Mouse (Mus musculus): Measurements from ENCODE around the gene Pde7b.
A peak's percentile ranks its signal among the peaks of the same experiment; 100 is the strongest.

Gene Pde7b

GRCm38 (mm10) chr10:20722651-20723520, 2.0 kb downstream of the Pde7b start:
- peak; percentile 34 for DNase-seq (ENCODE audit: low spot score)

GRCm38 (mm10) chr10:20719201-20719600, 5.7 kb downstream of the Pde7b start:
- DNase-seq (ENCODE audit: low spot score) = no peak

- peak; percentile 51 for DNase-seq (ENCODE audit: low spot score)
These were observed 24.2 kb downstream of the Pde7b start for GRCm38 (mm10) chr10:20700633-20701032.

GRCm38 (mm10) chr10:20699874-20700273, 25.0 kb downstream of the Pde7b start:
- no peak for DNase-seq (ENCODE audit: low spot score)

GRCm38 (mm10) chr10:20695637-20696036, 29.2 kb downstream of the Pde7b start:
- DNase-seq (ENCODE audit: low spot score) = no peak

GRCm38 (mm10) chr10:20690002-20690401, 34.9 kb downstream of the Pde7b start:
- no peak for DNase-seq (ENCODE audit: low spot score)

- DNase-seq (ENCODE audit: low spot score) = no peak
These were observed 40.7 kb downstream of the Pde7b start for GRCm38 (mm10) chr10:20684151-20684550.

DNA sequence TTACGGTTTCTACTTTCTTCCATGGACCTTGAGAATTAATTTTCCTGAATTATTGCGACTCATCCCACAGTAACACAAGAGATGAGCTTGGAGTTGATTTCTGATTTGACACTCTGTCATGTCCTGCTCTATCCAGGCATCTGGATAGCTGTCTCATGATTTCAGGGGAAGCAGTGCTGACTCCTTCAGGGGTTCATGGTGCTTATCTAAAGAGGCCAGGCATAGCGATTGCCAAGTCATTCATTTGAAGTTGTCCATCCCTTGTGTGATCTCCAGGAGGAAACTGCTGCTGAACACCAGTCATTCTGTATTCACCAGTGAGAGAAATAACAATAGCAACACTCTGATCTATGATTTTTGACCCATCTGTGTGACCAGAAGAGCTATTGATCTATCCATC, 43.9 kb downstream of the Pde7b start:
- no peak for DNase-seq (ENCODE audit: low spot score)

DNA sequence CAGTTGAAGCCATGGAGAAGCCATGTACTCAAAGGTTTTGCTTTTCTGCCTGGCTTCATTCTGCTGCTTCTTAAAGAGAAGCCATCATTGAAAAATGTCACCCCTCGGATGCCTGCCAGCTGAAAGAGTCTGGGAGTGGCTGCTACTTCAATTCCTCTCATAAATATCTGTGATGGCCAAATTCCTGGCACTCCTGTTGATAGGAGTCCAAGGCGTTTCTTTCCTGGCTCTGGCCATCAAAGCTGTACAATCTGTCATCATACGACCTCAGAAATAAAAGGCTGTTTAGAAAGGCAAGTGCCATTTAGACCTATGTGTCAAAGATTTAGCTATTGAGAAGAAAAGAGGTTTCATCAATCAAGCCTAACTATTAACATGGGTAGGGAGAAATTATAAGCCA, 49.6 kb downstream of the Pde7b start:
- DNase-seq (ENCODE audit: low spot score) = no peak

- DNase-seq (ENCODE audit: low spot score) = no peak
These were observed 51.1 kb downstream of the Pde7b start for GRCm38 (mm10) chr10:20673798-20674197.

GRCm38 (mm10) chr10:20672591-20672990, 52.3 kb downstream of the Pde7b start:
- no peak for DNase-seq (ENCODE audit: low spot score)

- DNase-seq (ENCODE audit: low spot score) = no peak
These were observed 53.3 kb downstream of the Pde7b start for GRCm38 (mm10) chr10:20671621-20672020.

- DNase-seq (ENCODE audit: low spot score) = no peak
These were observed 54.3 kb downstream of the Pde7b start for GRCm38 (mm10) chr10:20670541-20670940.

DNA sequence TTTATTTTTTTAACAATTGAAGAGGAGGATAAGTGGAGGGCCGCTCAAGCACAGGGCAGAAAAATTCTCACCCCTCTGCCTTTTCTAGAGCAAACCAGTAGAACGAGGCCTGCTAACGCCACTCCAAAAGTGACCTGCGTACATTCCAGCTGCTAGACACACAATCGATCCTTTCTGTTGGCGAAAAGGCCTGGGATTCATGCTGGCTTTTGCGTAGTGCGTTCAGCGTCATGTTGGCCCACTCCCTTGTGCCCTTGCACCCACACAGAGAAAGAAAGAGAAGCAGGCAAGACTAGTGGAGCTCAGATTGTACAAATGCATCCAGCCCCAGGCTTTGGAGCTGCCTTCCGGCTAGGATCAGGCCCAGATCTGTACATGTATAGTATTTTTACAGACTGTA, 55.4 kb downstream of the Pde7b start:
- DNase-seq (ENCODE audit: low spot score) = peak; percentile 20

GRCm38 (mm10) chr10:20668577-20668976, 56.3 kb downstream of the Pde7b start:
- DNase-seq (ENCODE audit: low spot score) = no peak

GRCm38 (mm10) chr10:20666655-20667054, 58.2 kb downstream of the Pde7b start:
- no peak for DNase-seq (ENCODE audit: low spot score)

DNA sequence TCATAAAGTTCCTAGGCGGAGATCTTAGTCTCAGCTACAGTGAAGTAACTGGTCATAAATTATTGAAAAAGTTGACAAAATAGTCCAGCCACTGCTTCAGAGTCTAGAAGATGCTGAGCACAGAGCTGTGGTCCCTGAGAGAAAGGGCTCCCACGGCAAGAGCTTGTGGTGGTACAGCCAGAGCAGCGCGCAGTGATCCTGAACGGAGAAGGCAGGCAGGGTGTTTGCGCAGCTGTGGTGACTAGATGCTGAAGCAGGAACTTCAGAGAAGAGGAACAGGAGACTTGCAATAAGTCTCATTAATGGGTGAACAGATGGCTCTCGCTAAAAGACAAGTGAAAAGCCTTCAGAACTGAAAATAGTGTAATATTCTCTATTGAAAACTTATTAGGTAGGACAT, 61.9 kb downstream of the Pde7b start:
- DNase-seq (ENCODE audit: low spot score) = peak; percentile 46

DNA sequence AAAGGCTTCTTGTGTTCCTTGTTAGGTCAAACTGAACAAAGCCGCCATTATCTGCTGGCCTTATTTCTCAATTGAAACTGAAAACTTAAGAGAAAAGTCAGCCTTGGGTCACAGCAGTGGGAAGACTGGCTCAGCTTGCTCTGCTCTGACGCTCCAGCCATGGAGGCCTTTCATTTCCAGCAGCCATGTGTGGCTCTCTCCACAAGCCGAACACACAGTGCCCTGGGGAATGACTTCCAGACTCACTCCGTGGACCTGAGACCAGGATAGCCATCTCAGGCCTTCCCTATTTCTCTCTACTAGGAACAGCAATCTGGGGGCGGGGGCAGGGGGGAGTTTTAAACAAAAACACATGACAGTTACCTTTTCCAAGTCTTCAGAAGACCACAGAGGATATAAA, 63.2 kb downstream of the Pde7b start:
- DNase-seq (ENCODE audit: low spot score) = peak; percentile 23

- no peak for DNase-seq (ENCODE audit: low spot score)
These were observed 65.2 kb downstream of the Pde7b start for GRCm38 (mm10) chr10:20659718-20660117.

DNA sequence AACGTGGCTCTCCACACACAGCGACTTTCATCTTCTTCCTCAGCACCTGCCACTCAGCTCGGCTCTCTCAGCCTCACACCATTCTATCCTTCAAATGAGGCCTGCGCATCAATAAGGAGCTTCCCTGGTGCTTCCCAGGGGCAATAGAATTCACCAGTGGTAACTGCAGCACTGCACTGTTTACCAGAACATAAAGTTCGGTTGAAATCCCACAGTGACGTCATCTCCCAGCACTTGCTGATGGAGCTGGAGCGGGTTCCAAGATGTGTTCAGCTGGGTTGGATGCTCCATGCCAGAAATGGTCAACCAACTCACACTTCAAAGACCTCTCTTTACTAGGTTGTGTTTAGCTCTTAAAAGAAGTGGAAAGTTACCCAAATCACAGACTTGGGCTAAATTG, 65.6 kb downstream of the Pde7b start:
- no peak for DNase-seq (ENCODE audit: low spot score)

GRCm38 (mm10) chr10:20658716-20659115, 66.2 kb downstream of the Pde7b start:
- DNase-seq (ENCODE audit: low spot score) = no peak

DNA sequence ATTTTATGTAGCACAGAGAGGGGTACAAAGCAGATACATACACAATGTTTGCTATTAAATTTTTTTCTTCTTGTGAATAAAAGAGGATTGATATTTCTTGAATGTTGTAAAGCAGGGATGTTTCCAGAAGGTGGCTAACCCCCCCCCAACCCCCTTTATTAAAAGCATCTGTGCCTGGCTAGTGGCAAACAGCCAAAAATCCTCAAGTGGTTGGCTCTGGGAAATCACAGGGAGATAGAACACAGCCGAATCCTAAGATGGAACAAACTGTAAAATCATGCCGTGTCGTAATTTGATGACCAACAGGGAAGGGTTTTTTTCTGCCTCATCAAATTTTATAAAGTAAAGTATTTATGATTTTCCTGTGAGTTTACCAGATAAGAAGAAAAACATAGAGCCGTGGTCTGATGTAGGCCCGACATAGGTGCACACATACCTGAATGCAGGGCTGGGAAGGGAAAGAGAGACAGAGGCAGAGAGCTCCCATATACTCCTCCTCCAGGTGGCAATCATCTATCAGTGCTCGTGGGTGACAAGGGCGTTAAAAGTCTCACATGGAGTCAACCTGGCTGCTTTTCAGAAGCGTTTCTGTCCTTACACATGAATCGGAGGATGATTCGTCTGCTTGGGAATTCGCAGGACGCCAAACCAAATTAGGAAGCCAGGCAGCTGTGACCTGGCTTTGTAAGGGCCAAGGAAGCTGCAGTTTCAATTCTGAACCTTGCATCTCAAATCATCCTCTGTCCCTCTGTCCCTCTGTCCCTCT, 67.4 kb downstream of the Pde7b start:
- no peak for DNase-seq (ENCODE audit: low spot score)

DNA sequence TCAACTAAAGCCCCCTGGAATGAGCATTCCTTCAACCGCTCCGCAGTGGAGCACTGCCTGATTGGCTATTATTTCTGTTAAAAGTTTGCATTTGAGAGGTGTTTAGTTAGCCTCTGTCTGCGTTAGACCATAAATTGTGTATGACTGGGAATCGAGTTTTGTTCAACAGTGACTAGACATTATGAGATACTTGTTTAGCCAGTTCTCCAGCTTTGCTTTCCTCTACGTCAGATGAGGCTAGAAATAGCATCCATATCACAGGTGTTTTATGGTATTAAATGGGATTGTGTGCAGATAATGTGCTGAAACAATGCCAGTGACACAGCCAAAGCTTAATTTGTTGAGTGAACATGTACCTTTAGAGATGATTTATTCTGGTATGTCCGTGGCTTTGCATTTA, 70.3 kb downstream of the Pde7b start:
- no peak for DNase-seq (ENCODE audit: low spot score)

Measured in embryo, embryonic 10 days (tissue).